In the genomic region with DNA sequence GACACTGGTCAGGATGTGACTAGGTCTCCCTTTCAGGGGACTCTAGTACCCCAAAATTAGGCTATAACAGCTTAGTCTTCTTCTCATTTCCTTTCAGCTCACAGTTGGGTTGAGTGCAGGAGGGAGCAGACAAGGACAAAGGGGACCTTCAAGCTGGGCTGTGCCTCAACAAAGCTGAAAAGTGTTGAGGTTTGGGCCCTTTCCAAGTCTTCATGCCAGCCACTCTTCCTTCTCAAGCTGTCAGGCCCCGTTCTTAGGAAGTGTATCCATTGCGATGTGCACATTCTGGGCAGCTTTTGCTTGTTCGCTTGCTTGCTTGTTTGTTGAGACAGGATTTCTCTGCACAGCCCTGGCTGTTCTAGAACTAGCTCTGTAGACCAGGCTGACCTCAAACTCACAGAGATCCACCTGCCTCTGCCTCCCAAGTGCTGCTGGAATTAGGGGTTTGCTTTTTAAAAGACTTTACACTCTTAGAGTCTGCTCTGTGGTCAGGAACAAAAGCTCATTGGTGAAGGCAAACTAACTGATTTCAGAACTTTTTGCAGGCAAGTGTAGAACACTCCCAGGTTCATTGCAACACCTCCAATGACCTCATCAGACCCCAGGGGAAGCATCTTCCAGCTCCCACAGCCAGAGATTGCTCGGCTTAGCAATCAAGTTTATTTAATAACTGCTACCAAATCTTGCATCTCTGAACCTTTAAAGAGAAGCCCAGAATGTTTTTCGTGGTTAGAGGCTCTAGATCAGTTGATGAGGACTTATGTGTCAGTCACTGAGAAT, we compare ENCODE assay signal across 15 mouse cellular contexts. TPM values are rescaled to one million over a fixed set of nuclear protein-coding genes. Genes with fewer than 3 reads are reported as not detected.
DNase-seq lines count a peak whose midpoint lies in the region; ATAC-seq and TF ChIP-seq lines count a peak whose summit lies in the region.
"Had no signal": no experiment of that assay in that cellular context is flagged by ENCODE, and none has a peak within 500 bp of the region (broad histone marks: within the 10 kb centered on the region; RNA-seq: fewer than 3 reads in every experiment).

No protein-coding gene starts in this region.

- no peaks in the 10 kb centered on the region for H3K9me3 ChIP-seq in embryonic facial prominence, embryonic 15.5 days (replicated peaks)
- H3K9me3 ChIP-seq in embryonic facial prominence, embryonic 10.5 days = no peaks in the 10 kb centered on the region
- no peaks in the 10 kb centered on the region for H3K9me3 ChIP-seq in intestine, postnatal 0 days (ENCODE audit: control insufficient read depth)
- no peaks in the 10 kb centered on the region for H3K9me3 ChIP-seq in intestine, embryonic 15.5 days
- no peaks in the 10 kb centered on the region for H3K9me3 ChIP-seq in midbrain, postnatal 0 days (ENCODE audit: low read length)
- no peaks in the 10 kb centered on the region for H3K9me3 ChIP-seq in midbrain, embryonic 11.5 days (ENCODE audit: control insufficient read depth, low read length)
- H3K9me3 ChIP-seq: embryonic facial prominence, embryonic 13.5 days; hindbrain, embryonic 13.5 days had no signal

- WGBS in embryonic facial prominence, embryonic 15.5 days = 63% methylated on average over 5 of the region's 5 CpGs
- WGBS in embryonic facial prominence, embryonic 10.5 days = 86% methylated on average over 5 of the region's 5 CpGs
- 73% methylated on average over 5 of the region's 5 CpGs for WGBS in intestine, postnatal 0 days
- WGBS in intestine, embryonic 15.5 days = 83% methylated on average over 5 of the region's 5 CpGs
- WGBS in midbrain, postnatal 0 days = 80% methylated on average over 5 of the region's 5 CpGs
- 82% methylated on average over 5 of the region's 5 CpGs for WGBS in midbrain, embryonic 11.5 days

- no peaks in the 10 kb centered on the region for H3K36me3 ChIP-seq in embryonic facial prominence, embryonic 15.5 days
- H3K36me3 ChIP-seq in embryonic facial prominence, embryonic 10.5 days (replicated peaks) = no peaks in the 10 kb centered on the region
- H3K36me3 ChIP-seq in intestine, postnatal 0 days (ENCODE audit: control insufficient read depth, insufficient read depth) = no peaks in the 10 kb centered on the region
- H3K36me3 ChIP-seq in intestine, embryonic 15.5 days = no peaks in the 10 kb centered on the region
- no peaks in the 10 kb centered on the region for H3K36me3 ChIP-seq in midbrain, postnatal 0 days (ENCODE audit: insufficient read depth, low read length)
- no peaks in the 10 kb centered on the region for H3K36me3 ChIP-seq in midbrain, embryonic 11.5 days (ENCODE audit: control insufficient read depth, insufficient read depth, low read length)
- H3K36me3 ChIP-seq: embryonic facial prominence, embryonic 13.5 days; hindbrain, embryonic 13.5 days had no signal

- H3K27ac ChIP-seq in embryonic facial prominence, embryonic 15.5 days (replicated peaks) = 0 out of 2 replicates have a peak overlapping the region, but pooled peaks have one; percentile 17
- H3K27ac ChIP-seq in embryonic facial prominence, embryonic 10.5 days (replicated peaks) = no peak overlapping the region
- 0 out of 2 replicates have a peak overlapping the region, but pooled peaks have one; percentile 15 for H3K27ac ChIP-seq in intestine, postnatal 0 days (ENCODE audit: low read depth, low read length)
- H3K27ac ChIP-seq in intestine, embryonic 15.5 days = no peak overlapping the region
- H3K27ac ChIP-seq in midbrain, postnatal 0 days (ENCODE audit: low read depth, low read length) = no peak overlapping the region
- no peak overlapping the region for H3K27ac ChIP-seq in midbrain, embryonic 11.5 days (ENCODE audit: low read depth, low read length)
- H3K27ac ChIP-seq: embryonic facial prominence, embryonic 13.5 days; hindbrain, embryonic 13.5 days had no signal

- TF ChIP-seq CTCF in intestine, postnatal 0 days (IDR thresholded peaks at IDR 0.05; ENCODE audit: low read depth) = no peak
- no peak for TF ChIP-seq CTCF in midbrain, postnatal 0 days (IDR thresholded peaks at IDR 0.05)

- H3K4me1 ChIP-seq in embryonic facial prominence, embryonic 15.5 days = 0 out of 2 replicates have a peak, but pooled peaks cover 9% of the 10 kb centered on the region
- peaks cover 7% of the 10 kb centered on the region; the same call in 1 of the 2 replicates for H3K4me1 ChIP-seq in embryonic facial prominence, embryonic 10.5 days
- no peaks in the 10 kb centered on the region; the same call in 1 of the 2 replicates for H3K4me1 ChIP-seq in intestine, postnatal 0 days (replicated peaks; ENCODE audit: control insufficient read depth, insufficient read depth, low read length)
- 0 out of 2 replicates have a peak, but pooled peaks cover 2% of the 10 kb centered on the region for H3K4me1 ChIP-seq in intestine, embryonic 15.5 days (replicated peaks)
- H3K4me1 ChIP-seq in midbrain, postnatal 0 days (ENCODE audit: insufficient read depth, low read length) = no peaks in the 10 kb centered on the region
- no peaks in the 10 kb centered on the region for H3K4me1 ChIP-seq in midbrain, embryonic 11.5 days (ENCODE audit: control insufficient read depth, insufficient read depth, low read length)
- H3K4me1 ChIP-seq: embryonic facial prominence, embryonic 13.5 days had no signal

- H3K9ac ChIP-seq in embryonic facial prominence, embryonic 15.5 days = no peak overlapping the region
- H3K9ac ChIP-seq in intestine, postnatal 0 days (ENCODE audit: low read depth, low read length) = no peak overlapping the region
- H3K9ac ChIP-seq in intestine, embryonic 15.5 days = no peak overlapping the region
- no peak overlapping the region for H3K9ac ChIP-seq in midbrain, postnatal 0 days (replicated peaks; ENCODE audit: low read length, poor library complexity, severe bottlenecking)
- H3K9ac ChIP-seq in midbrain, embryonic 11.5 days (ENCODE audit: low read length) = no peak overlapping the region
- H3K9ac ChIP-seq: embryonic facial prominence, embryonic 13.5 days; hindbrain, embryonic 13.5 days had no signal

- ATAC-seq in embryonic facial prominence, embryonic 15.5 days (ENCODE audit: insufficient number of reproducible peaks, low FRiP score, low TSS enrichment, low read depth) = no peak
- ATAC-seq in intestine, postnatal 0 days = no peak
- no peak for ATAC-seq in intestine, embryonic 15.5 days
- no peak for ATAC-seq in midbrain, postnatal 0 days (ENCODE audit: low FRiP score)
- ATAC-seq in midbrain, embryonic 11.5 days (ENCODE audit: low FRiP score) = no peak

- no peaks in the 10 kb centered on the region for H3K27me3 ChIP-seq in embryonic facial prominence, embryonic 15.5 days
- H3K27me3 ChIP-seq in embryonic facial prominence, embryonic 10.5 days (replicated peaks; ENCODE audit: low read depth, poor library complexity, severe bottlenecking) = no peaks in the 10 kb centered on the region
- H3K27me3 ChIP-seq in intestine, postnatal 0 days (replicated peaks; ENCODE audit: control insufficient read depth, insufficient read depth, low read length) = no peaks in the 10 kb centered on the region
- no peaks in the 10 kb centered on the region for H3K27me3 ChIP-seq in intestine, embryonic 15.5 days (replicated peaks)
- H3K27me3 ChIP-seq in midbrain, postnatal 0 days (ENCODE audit: insufficient read depth, low read length) = no peaks in the 10 kb centered on the region
- no peaks in the 10 kb centered on the region for H3K27me3 ChIP-seq in midbrain, embryonic 11.5 days (ENCODE audit: control insufficient read depth, insufficient read depth, low read length)
- H3K27me3 ChIP-seq: embryonic facial prominence, embryonic 13.5 days; hindbrain, embryonic 13.5 days had no signal

- H3K4me2 ChIP-seq in embryonic facial prominence, embryonic 15.5 days (replicated peaks) = no peak overlapping the region
- H3K4me2 ChIP-seq in intestine, postnatal 0 days (replicated peaks; ENCODE audit: low read depth) = no peak overlapping the region
- no peak overlapping the region for H3K4me2 ChIP-seq in intestine, embryonic 15.5 days (replicated peaks)
- H3K4me2 ChIP-seq in midbrain, postnatal 0 days (ENCODE audit: low read depth, low read length, poor library complexity, severe bottlenecking) = no peak overlapping the region
- H3K4me2 ChIP-seq in midbrain, embryonic 11.5 days = no peak overlapping the region
- H3K4me2 ChIP-seq: embryonic facial prominence, embryonic 13.5 days; hindbrain, embryonic 13.5 days had no signal

- H3K4me3 ChIP-seq in embryonic facial prominence, embryonic 15.5 days (replicated peaks) = no peak overlapping the region
- H3K4me3 ChIP-seq in embryonic facial prominence, embryonic 10.5 days = no peak overlapping the region
- no peak overlapping the region for H3K4me3 ChIP-seq in intestine, postnatal 0 days (ENCODE audit: low read depth, low read length)
- H3K4me3 ChIP-seq in intestine, embryonic 15.5 days (replicated peaks) = no peak overlapping the region
- no peak overlapping the region for H3K4me3 ChIP-seq in midbrain, postnatal 0 days (ENCODE audit: low read depth, low read length)
- H3K4me3 ChIP-seq in midbrain, embryonic 11.5 days (ENCODE audit: low read depth, low read length) = no peak overlapping the region
- H3K4me3 ChIP-seq: embryonic facial prominence, embryonic 13.5 days; hindbrain, embryonic 13.5 days had no signal

- DNase-seq in embryonic facial prominence, embryonic 10.5 days (ENCODE audit: low spot score) = no peak
- peak; percentile 6 for DNase-seq in midbrain, postnatal 0 days (ENCODE audit: low spot score)
- no peak for DNase-seq in midbrain, embryonic 11.5 days (ENCODE audit: low spot score, missing footprints)
- peak; percentile 31 for DNase-seq in yolk sac, embryonic 10.5 days (ENCODE audit: low spot score)
- no peak for DNase-seq in retina, embryonic 14.5 days (ENCODE audit: low spot score)
- DNase-seq: adrenal gland, postnatal 25 days; cerebellum, adult 9-11 months; kidney, adult 9 months had no signal

RNA-seq across cellular contexts. Expression of gene Ang, which starts 3.3 kb away (rescaled TPM):
- 8.2 and 11.0 TPM in 2 replicates for polyA plus RNA-seq in embryonic facial prominence, embryonic 15.5 days (2015; fragmentation: Nextera tagmentation; extraction: Ambion mirVana)
- polyA plus RNA-seq in embryonic facial prominence, embryonic 10.5 days (2016; fragmentation: Nextera tagmentation; extraction: Ambion mirVana) = 2.3 and 3.5 TPM in 2 replicates
- polyA plus RNA-seq in intestine, postnatal 0 days (2015; fragmentation: Nextera tagmentation; extraction: Ambion mirVana) = 114 and 119 TPM in 2 replicates
- 51.6 and 73.0 TPM in 2 replicates for polyA plus RNA-seq in intestine, embryonic 15.5 days (2015; fragmentation: Nextera tagmentation; extraction: Ambion mirVana)
- 2.1 and 3.2 TPM in 2 replicates for total RNA-seq in midbrain, postnatal 0 days (2014; rRNA removed)
- polyA plus RNA-seq in midbrain, postnatal 0 days (2015; fragmentation: Nextera tagmentation; extraction: Ambion mirVana) = 2.3 and 3.3 TPM in 2 replicates
- 1.5 and 2.4 TPM in 2 replicates for polyA plus RNA-seq in midbrain, embryonic 11.5 days (2014; fragmentation: Nextera tagmentation; extraction: Ambion mirVana)

RNA-seq across cellular contexts. Expression of gene Rnase4, which starts 3.4 kb away (rescaled TPM):
- 55.5 and 57.1 TPM in 2 replicates for polyA plus RNA-seq in embryonic facial prominence, embryonic 15.5 days (2015; fragmentation: Nextera tagmentation; extraction: Ambion mirVana)
- 8.3 and 9.0 TPM in 2 replicates for polyA plus RNA-seq in embryonic facial prominence, embryonic 10.5 days (2016; fragmentation: Nextera tagmentation; extraction: Ambion mirVana)
- 355 and 426 TPM in 2 replicates for polyA plus RNA-seq in intestine, postnatal 0 days (2015; fragmentation: Nextera tagmentation; extraction: Ambion mirVana)
- 209 and 240 TPM in 2 replicates for polyA plus RNA-seq in intestine, embryonic 15.5 days (2015; fragmentation: Nextera tagmentation; extraction: Ambion mirVana)
- total RNA-seq in midbrain, postnatal 0 days (2014; rRNA removed) = 27.2 and 29.3 TPM in 2 replicates
- polyA plus RNA-seq in midbrain, postnatal 0 days (2015; fragmentation: Nextera tagmentation; extraction: Ambion mirVana) = 14.9 and 15.1 TPM in 2 replicates
- 12.3 and 14.9 TPM in 2 replicates for polyA plus RNA-seq in midbrain, embryonic 11.5 days (2014; fragmentation: Nextera tagmentation; extraction: Ambion mirVana)

RNA-seq across cellular contexts. Expression of gene Eddm3b, which starts 19.9 kb away (rescaled TPM):
- not detected in 2 replicates for polyA plus RNA-seq in embryonic facial prominence, embryonic 15.5 days (2015; fragmentation: Nextera tagmentation; extraction: Ambion mirVana)
- 0.10 and 0.17 TPM in 2 replicates for polyA plus RNA-seq in embryonic facial prominence, embryonic 10.5 days (2016; fragmentation: Nextera tagmentation; extraction: Ambion mirVana)
- polyA plus RNA-seq in intestine, postnatal 0 days (2015; fragmentation: Nextera tagmentation; extraction: Ambion mirVana) = 0.17 and 0.18 TPM in 2 replicates
- not detected in 2 replicates for polyA plus RNA-seq in intestine, embryonic 15.5 days (2015; fragmentation: Nextera tagmentation; extraction: Ambion mirVana)
- not detected in 2 replicates for total RNA-seq in midbrain, postnatal 0 days (2014; rRNA removed)
- polyA plus RNA-seq in midbrain, postnatal 0 days (2015; fragmentation: Nextera tagmentation; extraction: Ambion mirVana) = 0.11 TPM in 1 of 2 replicates, not detected in the other
- polyA plus RNA-seq in midbrain, embryonic 11.5 days (2014; fragmentation: Nextera tagmentation; extraction: Ambion mirVana) = not detected in 2 replicates
- total RNA-seq: adrenal gland, postnatal 25 days; left cerebral cortex, adult 8-10 months; neutrophil, adult 5-6 weeks had no signal
- polyA plus RNA-seq: embryonic facial prominence, embryonic 13.5 days; hindbrain, embryonic 13.5 days had no signal

RNA-seq across cellular contexts. Expression of gene Olfr750, which starts 20.1 kb away (rescaled TPM):
- not detected in 2 replicates for polyA plus RNA-seq in embryonic facial prominence, embryonic 15.5 days (2015; fragmentation: Nextera tagmentation; extraction: Ambion mirVana)
- polyA plus RNA-seq in embryonic facial prominence, embryonic 10.5 days (2016; fragmentation: Nextera tagmentation; extraction: Ambion mirVana) = not detected in 2 replicates
- not detected in 2 replicates for polyA plus RNA-seq in intestine, postnatal 0 days (2015; fragmentation: Nextera tagmentation; extraction: Ambion mirVana)
- not detected in 2 replicates for polyA plus RNA-seq in intestine, embryonic 15.5 days (2015; fragmentation: Nextera tagmentation; extraction: Ambion mirVana)
- total RNA-seq in midbrain, postnatal 0 days (2014; rRNA removed) = 0.66 TPM in 1 of 2 replicates, not detected in the other
- polyA plus RNA-seq in midbrain, postnatal 0 days (2015; fragmentation: Nextera tagmentation; extraction: Ambion mirVana) = 0.02 and 0.07 TPM in 2 replicates
- not detected in 2 replicates for polyA plus RNA-seq in midbrain, embryonic 11.5 days (2014; fragmentation: Nextera tagmentation; extraction: Ambion mirVana)
- total RNA-seq: adrenal gland, postnatal 25 days; left cerebral cortex, adult 8-10 months; neutrophil, adult 5-6 weeks had no signal
- polyA plus RNA-seq: embryonic facial prominence, embryonic 13.5 days; hindbrain, embryonic 13.5 days had no signal

RNA-seq across cellular contexts. Expression of gene Rnase6, which starts 29.4 kb away (rescaled TPM):
- 0.92 and 2.0 TPM in 2 replicates for polyA plus RNA-seq in embryonic facial prominence, embryonic 15.5 days (2015; fragmentation: Nextera tagmentation; extraction: Ambion mirVana)
- not detected in 2 replicates for polyA plus RNA-seq in embryonic facial prominence, embryonic 10.5 days (2016; fragmentation: Nextera tagmentation; extraction: Ambion mirVana)
- polyA plus RNA-seq in intestine, postnatal 0 days (2015; fragmentation: Nextera tagmentation; extraction: Ambion mirVana) = 2.6 and 3.0 TPM in 2 replicates
- polyA plus RNA-seq in intestine, embryonic 15.5 days (2015; fragmentation: Nextera tagmentation; extraction: Ambion mirVana) = 1.3 and 2.0 TPM in 2 replicates
- total RNA-seq in midbrain, postnatal 0 days (2014; rRNA removed) = 1.3 and 2.5 TPM in 2 replicates
- polyA plus RNA-seq in midbrain, postnatal 0 days (2015; fragmentation: Nextera tagmentation; extraction: Ambion mirVana) = 1.9 and 2.5 TPM in 2 replicates
- 0.12 TPM in 1 of 2 replicates, not detected in the other for polyA plus RNA-seq in midbrain, embryonic 11.5 days (2014; fragmentation: Nextera tagmentation; extraction: Ambion mirVana)

Comparison
In these comparisons a context has a peak if more than half of its experiments do, and no peak if none do; other contexts are left out.
1. H3K27ac ChIP-seq: peak in embryonic facial prominence, embryonic 15.5 days (single experiment) and intestine, postnatal 0 days (single experiment); none in embryonic facial prominence, embryonic 10.5 days (single experiment), intestine, embryonic 15.5 days (single experiment), midbrain, postnatal 0 days (single experiment) and midbrain, embryonic 11.5 days (single experiment).
2. DNase-seq: peak in midbrain, postnatal 0 days (single experiment) and yolk sac, embryonic 10.5 days (single experiment); none in embryonic facial prominence, embryonic 10.5 days (single experiment), midbrain, embryonic 11.5 days (single experiment) and retina, embryonic 14.5 days (single experiment).